Mouse (Mus musculus) spleen, postnatal 10 days (tissue): ENCODE results near the gene Olfr112.
"Not testable (repeated sequence)": the region's sequence is repeated elsewhere in the genome, so short reads cannot be mapped to it uniquely, and the experiment has no call there.

Source experiments
- DNase-seq, 2 experiments: peaks; one replicate each; pipeline ENCODE4 v3.0.0; 2021 to 2022; ENCODE audit warnings: low spot score in 2 of 2

The Olfr112 gene

DNA sequence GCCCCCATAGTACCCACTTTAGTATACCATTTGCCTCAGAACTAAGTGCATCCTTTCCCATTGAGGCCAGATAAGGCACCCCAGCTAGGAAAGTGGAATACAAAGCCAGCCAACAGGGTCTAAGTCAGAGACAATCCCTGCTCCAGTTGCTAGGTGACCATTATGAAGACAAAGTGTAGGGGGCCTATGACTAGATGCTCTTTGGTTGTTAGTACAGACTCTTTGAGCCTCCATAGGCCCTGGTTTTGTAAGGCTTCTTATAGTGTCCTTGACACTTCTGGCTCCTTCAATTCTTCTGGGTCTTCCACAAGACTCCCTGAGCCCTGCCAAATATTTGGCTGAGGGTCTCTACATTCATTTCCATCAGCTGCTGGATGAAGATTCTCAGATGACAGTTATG, at the start of gene Olfr112:
Olfr112 (minus strand) TSS at position 101 of the 400 bp plus-strand sequence.
- DNase-seq, result no peak

DNA sequence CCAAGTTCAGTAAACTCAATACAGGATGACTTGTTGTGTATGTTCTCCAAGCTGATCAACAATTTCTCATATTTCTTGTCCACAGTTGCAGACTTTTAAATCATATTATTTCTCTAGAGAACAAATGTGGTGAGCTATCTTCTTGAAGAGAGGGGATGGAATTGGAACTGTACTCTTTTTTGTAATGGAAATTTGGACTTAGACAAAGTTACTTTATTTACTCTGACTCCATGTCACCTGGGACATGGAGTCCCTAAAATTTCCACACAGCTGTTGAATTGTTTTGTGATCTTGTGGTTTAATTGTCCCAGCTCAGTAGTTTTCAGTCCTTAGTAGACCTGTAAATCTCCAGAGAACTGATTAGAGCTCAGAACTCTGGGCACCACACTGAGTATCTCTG, 23.4 kb upstream of the Olfr112 start, which contains the start of gene Olfr114:
Olfr114 (minus strand) TSS at position 101 of the 400 bp plus-strand sequence.
- no peak for DNase-seq

DNA sequence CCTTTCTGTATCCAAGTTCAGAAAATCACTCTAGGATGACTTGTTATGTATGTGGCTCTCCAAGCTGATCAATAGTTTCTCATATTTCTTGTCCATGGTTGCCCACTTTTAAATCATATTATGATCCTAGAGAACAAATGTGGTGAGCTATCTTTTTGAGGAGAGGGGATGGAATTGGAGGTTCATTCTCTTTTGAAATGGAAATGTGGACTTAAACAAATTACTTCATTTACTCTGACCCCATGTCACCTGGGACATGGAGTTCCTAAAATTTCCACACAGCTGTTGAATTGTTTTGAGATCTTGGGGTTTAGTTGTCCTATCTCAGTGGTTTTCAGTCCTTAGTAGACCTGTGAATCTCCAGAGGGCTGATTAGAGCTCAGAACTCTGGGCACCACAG, 8.3 kb upstream of the Olfr112 start, which contains the start of gene Olfr113:
Olfr113 (minus strand) TSS at position 101 of the 400 bp plus-strand sequence.
- no peak for DNase-seq

DNA sequence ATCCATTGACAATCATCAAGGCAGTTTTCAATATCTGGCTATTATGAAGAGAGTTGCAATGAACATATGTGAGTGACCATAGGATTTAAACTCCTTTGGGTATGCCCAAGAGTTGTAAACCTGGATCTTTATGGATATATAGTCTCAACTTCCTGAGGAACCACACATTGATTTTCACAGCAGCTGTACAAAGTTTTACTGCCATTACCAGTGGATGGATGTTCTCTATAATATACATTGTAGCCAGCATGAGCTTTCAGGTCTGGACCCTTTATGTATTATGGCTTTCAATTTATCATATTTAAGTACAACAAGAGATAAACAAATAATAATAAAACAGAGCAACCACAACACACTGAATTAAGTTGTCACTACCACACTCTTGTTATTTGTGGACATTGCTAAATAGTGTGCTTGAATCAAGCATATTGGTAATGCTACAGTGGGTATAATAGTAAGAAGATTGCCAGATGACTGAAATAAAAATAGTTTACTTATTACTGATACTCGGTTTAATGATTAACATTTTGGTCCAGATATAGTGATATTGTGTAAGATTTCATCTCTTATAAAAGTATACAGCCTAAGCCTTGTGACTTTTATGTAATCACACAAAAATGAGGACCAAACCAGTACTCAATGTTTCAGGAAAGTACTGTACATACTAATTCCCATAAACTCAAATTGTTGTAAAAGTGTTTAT, 10.2 kb downstream of the Olfr112 start:
- DNase-seq, result no peak

DNA sequence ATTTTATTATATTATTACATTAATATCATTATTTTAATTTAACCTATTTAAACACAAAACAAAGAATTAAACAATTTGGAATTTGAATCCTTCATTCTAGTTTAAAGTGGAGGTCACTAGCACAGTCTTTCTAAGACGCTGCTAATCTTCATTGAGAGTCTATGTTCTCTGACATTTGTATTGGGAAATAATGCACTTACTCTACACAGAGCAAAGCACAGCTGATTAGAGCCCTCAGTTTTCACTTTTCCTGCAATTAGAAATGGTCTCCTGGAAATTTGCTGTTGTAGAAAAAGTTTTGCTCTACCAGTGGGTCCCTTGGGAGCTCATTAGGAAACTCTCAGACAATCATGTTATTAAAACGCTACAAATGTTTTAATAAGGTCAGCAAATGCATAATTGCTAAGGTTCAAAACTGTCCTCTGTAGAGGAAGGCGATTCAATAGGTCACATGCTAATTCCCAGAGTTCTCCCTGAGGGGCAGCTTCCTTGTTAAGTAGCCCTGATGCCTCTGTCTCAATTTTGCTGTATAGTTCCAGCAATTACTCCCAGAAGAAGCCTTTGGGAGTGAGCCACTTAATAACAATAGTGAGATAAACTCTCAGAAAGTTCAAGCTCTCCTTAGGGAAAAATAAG, 25.3 kb downstream of the Olfr112 start:
- no peak for DNase-seq

GRCm38 (mm10) chr17:37541454-37542119, 27.7 kb downstream of the Olfr112 start:
- DNase-seq, result no peak

- not testable (repeated sequence) for DNase-seq
These were observed 30.8 kb downstream of the Olfr112 start for GRCm38 (mm10) chr17:37538416-37538815.

GRCm38 (mm10) chr17:37535173-37535572, 34.1 kb downstream of the Olfr112 start:
- DNase-seq, result no peak

- not testable (repeated sequence) for DNase-seq
These were observed 43.8 kb downstream of the Olfr112 start for GRCm38 (mm10) chr17:37525427-37525826.

GRCm38 (mm10) chr17:37524612-37525011, 44.6 kb downstream of the Olfr112 start:
- not testable (repeated sequence) for DNase-seq
